Mouse (Mus musculus) liver, embryonic 13.5 days (tissue): ENCODE results near the gene Mmd2. TPM values are rescaled to one million over a fixed set of nuclear protein-coding genes. Genes with fewer than 3 reads are reported as not detected.
A peak's percentile ranks its signal among the peaks of the same experiment; 100 is the strongest.

Experiments
- ATAC-seq: fragments of 200-750 bp; cut with Nextera tagmentation; 2 replicates; pipeline ENCODE4 v1.8.0; 2017; ENCODE audit warnings: low read depth, mild to moderate bottlenecking, moderate number of reproducible peaks, moderate library complexity
- DNase-seq: peaks from one replicate; pipeline ENCODE4 v3.0.0; 2022
- H3K27ac ChIP-seq: fragments of 300-500 bp; sonication (generic); 2 replicates; pipeline ENCODE4 v1.5.1; 2015; ENCODE audit warnings: moderate library complexity, mild to moderate bottlenecking, inconsistent platforms
- H3K27me3 ChIP-seq: fragments of 300-500 bp; sonication (generic); 2 replicates; pipeline ENCODE4 v1.6.1; 2015; ENCODE audit warnings: mild to moderate bottlenecking, inconsistent platforms
- H3K36me3 ChIP-seq: fragments of 300-500 bp; sonication (generic); 2 replicates; pipeline ENCODE4 v1.6.1; 2015; ENCODE audit warnings: mild to moderate bottlenecking, inconsistent platforms
- H3K4me1 ChIP-seq: fragments of 300-500 bp; sonication (generic); replicated peaks from 2 replicates; pipeline ENCODE4 v1.6.1; 2015; ENCODE audit warnings: inconsistent platforms
- H3K4me2 ChIP-seq: fragments of 300-500 bp; sonication (generic); 2 replicates; pipeline ENCODE4 v1.6.1; 2015; ENCODE audit warnings: inconsistent platforms, mild to moderate bottlenecking, moderate library complexity
- H3K4me3 ChIP-seq: fragments of 300-500 bp; sonication (generic); replicated peaks from 2 replicates; pipeline ENCODE4 v1.5.1; 2015; ENCODE audit warnings: mild to moderate bottlenecking, inconsistent platforms
- H3K9ac ChIP-seq: fragments of 300-500 bp; sonication (generic); 2 replicates; pipeline ENCODE4 v1.6.1; 2015; ENCODE audit warnings: mild to moderate bottlenecking, inconsistent platforms
- H3K9me3 ChIP-seq: fragments of 300-500 bp; sonication (generic); replicated peaks from 2 replicates; pipeline ENCODE4 v1.6.1; 2016; ENCODE audit warnings: inconsistent platforms
- WGBS: fragments of 180-500 bp; shearing (Covaris S2); methylation state at CpG from one replicate; pipeline ENCODE4 v1.1.7; 2015; ENCODE audit not compliant: insufficient replicate concordance; 5-methylcytosine and 5-hydroxymethylcytosine counted together
- polyA plus RNA-seq: library from polyadenylated mRNA; unstranded; fragments of >200 nt; fragmentation: Nextera tagmentation; extraction: Ambion mirVana; gene quantifications from 2 replicates; pipeline ENCODE4 v1.2.1, GENCODE M21; 2015

The Mmd2 gene
- polyA plus RNA-seq, 1 experiment from 2014 or later = 16.9 TPM

GRCm38 (mm10) chr5:142629663-142630025 lies 21.0 kb upstream of the Mmd2 start:
- Histone ChIP-seq H3K27ac (peak overlapping the region; percentile 94), H3K9ac (peak overlapping the region; percentile 98), H3K36me3 (peaks cover 38% of the 10 kb centered on the region), H3K4me3 (peak overlapping the region; percentile 93), H3K9me3 (no peaks in the 10 kb centered on the region), H3K27me3 (no peaks in the 10 kb centered on the region), H3K4me1 (peaks cover 41% of the 10 kb centered on the region), H3K4me2 (peak overlapping the region; percentile 82)
- DNase-seq (no peak), ATAC-seq (no peak)
- WGBS = under 1% methylated on average over 34 of the region's 41 CpGs

- Histone ChIP-seq H3K4me1 (peaks cover 37% of the 10 kb centered on the region), H3K9me3 (no peaks in the 10 kb centered on the region), H3K27ac (peak overlapping the region; percentile 94), H3K4me2 (peak overlapping the region; percentile 90), H3K36me3 (peaks cover 34% of the 10 kb centered on the region), H3K9ac (peak overlapping the region; percentile 98), H3K4me3 (peak overlapping the region; percentile 93), H3K27me3 (no peaks in the 10 kb centered on the region)
- WGBS = under 1% methylated on average over 63 of the region's 69 CpGs
- peak; percentile 98 for DNase-seq
- peak; percentile 98 for ATAC-seq
Observed at GRCm38 (mm10) chr5:142628726-142629662, 20.4 kb upstream of the Mmd2 start.

GRCm38 (mm10) chr5:142627398-142627797 lies 18.8 kb upstream of the Mmd2 start, which contains the start of gene Wipi2:
TSS of gene Wipi2 (plus strand) at chr5:142627698.
- H3K9me3 ChIP-seq = no peaks in the 10 kb centered on the region
- H3K4me1 ChIP-seq = peaks cover 29% of the 10 kb centered on the region
- H3K9ac ChIP-seq = peak within 1 kb of the TSS; percentile 98
- WGBS = 69% methylated on average over 2 of the region's 2 CpGs
- peak within 1 kb of the TSS; percentile 86 for H3K27ac ChIP-seq
- no peaks in the 10 kb centered on the region for H3K27me3 ChIP-seq
- DNase-seq = no peak
- ATAC-seq = no peak
- H3K4me3 ChIP-seq = peak within 1 kb of the TSS; percentile 93
- H3K4me2 ChIP-seq = peak within 1 kb of the TSS; percentile 90
- peaks cover 19% of the 10 kb centered on the region for H3K36me3 ChIP-seq

GRCm38 (mm10) chr5:142623080-142623479 lies 14.5 kb upstream of the Mmd2 start:
- H3K9ac ChIP-seq = no peak overlapping the region
- no peak for ATAC-seq
- no peaks in the 10 kb centered on the region for H3K9me3 ChIP-seq
- no peak overlapping the region for H3K4me2 ChIP-seq
- no peaks in the 10 kb centered on the region for H3K36me3 ChIP-seq
- DNase-seq = no peak
- H3K27ac ChIP-seq = no peak overlapping the region
- 81% methylated on average over 7 of the region's 7 CpGs for WGBS
- no peaks in the 10 kb centered on the region for H3K27me3 ChIP-seq
- peaks cover 7% of the 10 kb centered on the region for H3K4me1 ChIP-seq
- no peak overlapping the region for H3K4me3 ChIP-seq

- Histone ChIP-seq H3K9me3 (no peaks in the 10 kb centered on the region), H3K4me2 (no peak overlapping the region), H3K36me3 (no peaks in the 10 kb centered on the region), H3K9ac (no peak overlapping the region), H3K4me1 (0 out of 2 replicates have a peak, but pooled peaks cover 3% of the 10 kb centered on the region), H3K27me3 (no peaks in the 10 kb centered on the region), H3K27ac (no peak overlapping the region), H3K4me3 (no peak overlapping the region)
- no peak for DNase-seq
- no peak for ATAC-seq
- 47% methylated on average over 1 of the region's 1 CpGs for WGBS
Observed at GRCm38 (mm10) chr5:142622134-142622533, 13.5 kb upstream of the Mmd2 start.

- Histone ChIP-seq H3K36me3 (no peaks in the 10 kb centered on the region), H3K4me1 (0 out of 2 replicates have a peak, but pooled peaks cover 3% of the 10 kb centered on the region), H3K27ac (no peak overlapping the region), H3K9me3 (no peaks in the 10 kb centered on the region), H3K4me3 (no peak overlapping the region), H3K9ac (no peak overlapping the region), H3K4me2 (no peak overlapping the region), H3K27me3 (no peaks in the 10 kb centered on the region)
- ATAC-seq = no peak
- WGBS = 48% methylated on average over 2 of the region's 2 CpGs
- no peak for DNase-seq
Observed at GRCm38 (mm10) chr5:142621421-142621820, 12.8 kb upstream of the Mmd2 start.

- no peak overlapping the region for H3K9ac ChIP-seq
- DNase-seq (no peak), ATAC-seq (0 out of 2 replicates have a peak, but pooled peaks have one; percentile 23)
- no peaks in the 10 kb centered on the region for H3K27me3 ChIP-seq
- H3K4me1 ChIP-seq = peaks cover 12% of the 10 kb centered on the region
- no peaks in the 10 kb centered on the region for H3K36me3 ChIP-seq
- no peak overlapping the region for H3K4me3 ChIP-seq
- 18% methylated on average over 5 of the region's 5 CpGs for WGBS
- H3K4me2 ChIP-seq = no peak overlapping the region
- no peak overlapping the region for H3K27ac ChIP-seq
- H3K9me3 ChIP-seq = no peaks in the 10 kb centered on the region
Observed at GRCm38 (mm10) chr5:142619866-142620265, 11.3 kb upstream of the Mmd2 start.

GRCm38 (mm10) chr5:142616326-142616725 lies 7.7 kb upstream of the Mmd2 start:
- ATAC-seq (no peak), DNase-seq (no peak)
- Histone ChIP-seq H3K27ac (no peak overlapping the region), H3K4me3 (no peak overlapping the region), H3K9ac (no peak overlapping the region), H3K4me2 (no peak overlapping the region), H3K4me1 (peaks cover 10% of the 10 kb centered on the region), H3K27me3 (no peaks in the 10 kb centered on the region), H3K9me3 (no peaks in the 10 kb centered on the region), H3K36me3 (no peaks in the 10 kb centered on the region)
- WGBS = 30% methylated on average over 6 of the region's 6 CpGs

- no peak overlapping the region for H3K27ac ChIP-seq
- no peaks in the 10 kb centered on the region for H3K9me3 ChIP-seq
- no peak for DNase-seq
- H3K4me2 ChIP-seq = no peak overlapping the region
- H3K9ac ChIP-seq = no peak overlapping the region
- no peaks in the 10 kb centered on the region for H3K27me3 ChIP-seq
- ATAC-seq = no peak
- H3K4me3 ChIP-seq = no peak overlapping the region
- peaks cover 10% of the 10 kb centered on the region for H3K4me1 ChIP-seq
- H3K36me3 ChIP-seq = no peaks in the 10 kb centered on the region
- 55% methylated on average over 4 of the region's 4 CpGs for WGBS
Observed at GRCm38 (mm10) chr5:142615638-142616037, 7.0 kb upstream of the Mmd2 start.

- Histone ChIP-seq H3K9me3 (no peaks in the 10 kb centered on the region), H3K36me3 (no peaks in the 10 kb centered on the region), H3K27me3 (peaks cover 6% of the 10 kb centered on the region), H3K4me3 (no peak overlapping the region), H3K9ac (no peak overlapping the region), H3K27ac (peak overlapping the region; percentile 61), H3K4me2 (no peak overlapping the region), H3K4me1 (peaks cover 10% of the 10 kb centered on the region)
- WGBS = 57% methylated on average over 3 of the region's 3 CpGs
- peak; percentile 71 for ATAC-seq
- no peak for DNase-seq
Observed at GRCm38 (mm10) chr5:142614513-142614912, 5.9 kb upstream of the Mmd2 start.

GRCm38 (mm10) chr5:142610362-142610761 lies 1.8 kb upstream of the Mmd2 start:
- H3K4me1 ChIP-seq = peaks cover 5% of the 10 kb centered on the region
- no peak for ATAC-seq
- no peaks in the 10 kb centered on the region for H3K36me3 ChIP-seq
- no peak overlapping the region for H3K27ac ChIP-seq
- no peak overlapping the region for H3K9ac ChIP-seq
- peaks cover 36% of the 10 kb centered on the region for H3K27me3 ChIP-seq
- H3K4me3 ChIP-seq = no peak overlapping the region
- H3K4me2 ChIP-seq = no peak overlapping the region
- WGBS = 62% methylated on average over 4 of the region's 4 CpGs
- no peaks in the 10 kb centered on the region for H3K9me3 ChIP-seq
- no peak for DNase-seq

GRCm38 (mm10) chr5:142608989-142609325 lies 357 bp upstream of the Mmd2 start:
- Histone ChIP-seq H3K27me3 (peaks cover 36% of the 10 kb centered on the region), H3K36me3 (no peaks in the 10 kb centered on the region), H3K9ac (no peak overlapping the region), H3K4me2 (peak overlapping the region; percentile 38), H3K9me3 (no peaks in the 10 kb centered on the region), H3K4me3 (peak overlapping the region; percentile 51), H3K27ac (no peak overlapping the region), H3K4me1 (peaks cover 12% of the 10 kb centered on the region; the same call in 1 of the 2 replicates)
- DNase-seq = no peak
- no peak for ATAC-seq
- 10% methylated on average over 4 of the region's 4 CpGs for WGBS
